Mouse (Mus musculus): Measurements from ENCODE around the gene Znhit2.

GRCm38 (mm10) chr19:6046294-6047153 is 14.5 kb upstream of the Znhit2 start, which contains the start of gene Syvn1:
- TF ChIP-seq CTCF (IDR thresholded peaks at IDR 0.05; ENCODE audit: control insufficient read depth, insufficient read depth, insufficient replicate concordance, low read depth, low read length) (no peak), POLR2A (IDR thresholded peaks at IDR 0.05; ENCODE audit: control insufficient read depth, low read depth, low read length) (peak; percentile 95)

Measured in testis, adult 2 months (tissue).